Mouse (Mus musculus) urinary bladder, postnatal 25 days (tissue): ENCODE measurements at regions not wholly inside any gene's neighbourhood (a gene's known extent, or its start where the extent isn't known, plus 50 kb on each side); places are given as distances from the start of the nearest gene placed in this dataset.

Experiments
- DNase-seq: peaks from one replicate; pipeline ENCODE4 v3.0.0; 2022; ENCODE audit warnings: low spot score

- DNase-seq: peak; percentile 14
Observed at GRCm38 (mm10) chr11:18821384-18821783, 197.4 kb downstream of the Meis1 start.

GRCm38 (mm10) chr11:18814110-18814509, 204.7 kb downstream of the Meis1 start:
- DNase-seq: no peak

GRCm38 (mm10) chr11:18767479-18767878, 251.3 kb downstream of the Meis1 start:
- no peak for DNase-seq

GRCm38 (mm10) chr11:18766458-18767016, 252.2 kb downstream of the Meis1 start:
- no peak for DNase-seq

GRCm38 (mm10) chr11:18758591-18759074, 260.2 kb downstream of the Meis1 start:
- DNase-seq: no peak

- DNase-seq: no peak
Observed at GRCm38 (mm10) chr11:18756576-18756975, 262.2 kb downstream of the Meis1 start.

- DNase-seq: no peak
Observed at GRCm38 (mm10) chr11:18754732-18755525, 263.9 kb downstream of the Meis1 start.

- DNase-seq: no peak
Observed at GRCm38 (mm10) chr11:18753856-18754255, 264.9 kb downstream of the Meis1 start.

GRCm38 (mm10) chr11:18753246-18753645, 265.5 kb downstream of the Meis1 start:
- DNase-seq: no peak

GRCm38 (mm10) chr11:18752512-18752911, 266.3 kb downstream of the Meis1 start:
- no peak for DNase-seq

GRCm38 (mm10) chr11:18750911-18751841, 267.6 kb downstream of the Meis1 start:
- no peak for DNase-seq

GRCm38 (mm10) chr11:18750080-18750375, 268.8 kb downstream of the Meis1 start:
- DNase-seq: no peak

GRCm38 (mm10) chr11:18749265-18750079, 269.3 kb downstream of the Meis1 start:
- no peak for DNase-seq

- DNase-seq: no peak
Observed at GRCm38 (mm10) chr11:18747871-18748461, 270.8 kb downstream of the Meis1 start.

GRCm38 (mm10) chr11:18747361-18747760, 271.4 kb downstream of the Meis1 start:
- no peak for DNase-seq

- no peak for DNase-seq
Observed at GRCm38 (mm10) chr11:18746486-18746885, 272.3 kb downstream of the Meis1 start.

GRCm38 (mm10) chr11:18745840-18746239, 272.9 kb downstream of the Meis1 start:
- no peak for DNase-seq

GRCm38 (mm10) chr11:18734904-18735664, 283.7 kb downstream of the Meis1 start:
- DNase-seq: no peak

- no peak for DNase-seq
Observed at GRCm38 (mm10) chr11:18734075-18734474, 284.7 kb downstream of the Meis1 start.

- DNase-seq: no peak
Observed at GRCm38 (mm10) chr11:18729742-18730141, 289.0 kb downstream of the Meis1 start.

GRCm38 (mm10) chr11:18722770-18723169, 296.0 kb downstream of the Meis1 start:
- no peak for DNase-seq
